Mouse (Mus musculus): ENCODE measurements around the gene Mtss1l. TPM values are rescaled to one million over a fixed set of nuclear protein-coding genes. Genes with fewer than 3 reads are reported as not detected.

The Mtss1l gene
- 15.9 and 16.2 TPM in 2 replicates for polyA plus RNA-seq (2015; fragmentation: Nextera tagmentation; extraction: Ambion mirVana)

DNA sequence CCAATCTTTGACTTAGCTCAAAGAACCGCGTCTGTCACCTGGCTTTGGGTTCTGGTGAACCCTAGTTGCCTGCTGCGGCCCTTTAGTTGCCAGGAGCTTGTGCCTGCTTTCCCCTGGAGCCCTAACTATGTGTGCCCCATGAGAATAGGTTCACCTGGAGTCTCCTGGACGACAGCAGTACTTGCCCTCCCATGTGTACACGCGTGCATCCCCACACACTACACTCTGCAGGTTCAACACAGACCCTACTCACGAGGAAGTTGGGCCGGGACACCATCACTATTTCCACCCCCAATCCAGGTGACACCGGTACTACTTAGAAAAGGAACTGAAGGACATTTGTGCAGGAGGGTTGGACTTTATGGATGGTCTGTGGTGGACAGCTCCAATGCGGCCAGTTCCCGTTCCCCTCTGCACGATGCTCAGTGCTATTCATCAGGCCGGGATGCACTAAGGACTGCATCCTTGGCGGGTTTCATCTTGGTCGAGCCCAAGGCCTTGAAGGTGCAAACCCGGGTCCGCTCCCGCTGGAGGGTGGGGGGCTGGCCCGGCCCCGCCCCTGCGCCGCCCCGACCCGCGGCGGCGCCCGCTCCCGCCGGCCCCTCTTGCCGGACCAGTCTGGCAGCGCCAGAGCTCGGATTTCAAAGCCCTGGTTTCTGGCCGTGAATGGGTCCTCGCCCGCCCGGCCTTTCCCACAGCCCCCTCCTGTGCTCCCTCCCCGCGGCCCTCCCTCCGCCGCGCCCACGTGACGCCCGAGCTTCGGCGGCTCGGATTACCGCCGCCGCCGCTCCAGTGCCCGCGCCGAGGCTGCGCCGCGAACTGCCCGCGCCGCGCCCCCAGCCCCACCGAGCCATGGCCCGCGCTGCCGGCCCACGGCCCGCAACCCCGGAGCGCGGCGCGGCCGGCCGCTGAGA lies at the start of gene Mtss1l:
Gene Mtss1l, plus strand, starts transcription at position 792 of the 914 bp plus-strand sequence.
- Histone ChIP-seq H3K4me3 (replicated peaks) (peak within 1 kb of the TSS; percentile 72), H3K4me2 (peak within 1 kb of the TSS; percentile 65), H3K27me3 (replicated peaks) (no peaks in the 10 kb centered on the region), H3K36me3 (no peaks in the 10 kb centered on the region), H3K9me3 (no peaks in the 10 kb centered on the region), H3K27ac (peak within 1 kb of the TSS; percentile 95), H3K4me1 (peaks cover 80% of the 10 kb centered on the region), H3K9ac (peak within 1 kb of the TSS; percentile 89)
- WGBS, result 5% methylated on average over 59 of the region's 75 CpGs
- ATAC-seq (ENCODE audit: insufficient read depth, low FRiP score, low read depth), result peak; percentile 76

DNA sequence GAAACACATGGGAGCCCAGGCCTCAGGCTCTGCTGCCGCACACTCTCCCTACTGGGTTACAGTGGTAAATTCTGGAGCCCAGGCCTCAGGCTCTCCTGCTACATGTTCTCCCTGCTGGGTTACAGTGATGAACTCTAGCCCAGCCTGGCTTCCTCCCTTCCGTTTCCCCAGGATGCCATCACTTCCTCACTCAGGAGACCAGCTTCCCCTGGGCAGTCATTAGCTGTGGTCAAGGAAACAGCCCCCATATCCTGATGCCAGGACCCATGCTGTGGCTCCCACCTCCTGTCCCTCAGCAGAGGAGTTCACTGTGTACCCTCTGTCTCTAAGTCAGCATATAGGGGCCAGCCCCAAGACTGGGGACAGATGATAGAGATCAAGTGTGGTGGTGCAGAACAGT lies 49.1 kb upstream of the Mtss1l start:
- no peak overlapping the region for H3K4me2 ChIP-seq
- peaks cover 9% of the 10 kb centered on the region; the same call in 1 of the 2 replicates for H3K4me1 ChIP-seq
- WGBS, result 87% methylated on average over 2 of the region's 2 CpGs
- H3K4me3 ChIP-seq (replicated peaks), result no peak overlapping the region
- no peak for ATAC-seq (ENCODE audit: insufficient read depth, low FRiP score, low read depth)
- no peaks in the 10 kb centered on the region for H3K36me3 ChIP-seq
- H3K9ac ChIP-seq, result no peak overlapping the region
- H3K27ac ChIP-seq, result peak overlapping the region; percentile 40; the same call in 1 of the 2 replicates
- H3K27me3 ChIP-seq (replicated peaks), result no peaks in the 10 kb centered on the region
- no peaks in the 10 kb centered on the region for H3K9me3 ChIP-seq

DNA sequence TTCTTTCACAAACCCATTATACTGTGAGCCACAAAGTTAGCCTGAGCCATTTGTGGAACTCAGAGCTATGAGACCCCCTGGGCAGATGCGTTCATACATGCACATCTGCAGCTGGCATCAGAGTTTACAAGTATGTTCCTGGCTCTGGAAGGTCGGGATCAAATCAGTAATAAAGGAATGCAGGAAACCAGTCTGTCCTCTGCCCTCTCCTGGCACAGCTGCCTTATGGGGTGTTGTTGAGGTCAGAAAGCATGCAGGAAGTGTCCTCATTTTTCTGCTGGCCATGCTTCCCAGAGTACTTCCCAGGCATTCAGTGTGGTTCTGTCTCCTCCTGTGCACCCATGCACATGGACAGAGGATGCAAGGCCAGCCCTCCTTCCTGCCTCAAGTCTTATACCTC lies 48.1 kb upstream of the Mtss1l start:
- H3K27ac ChIP-seq, result peak overlapping the region; percentile 2; the same call in 1 of the 2 replicates
- no peaks in the 10 kb centered on the region for H3K36me3 ChIP-seq
- H3K9ac ChIP-seq, result no peak overlapping the region
- WGBS, result 72% methylated on average over 2 of the region's 2 CpGs
- no peaks in the 10 kb centered on the region for H3K9me3 ChIP-seq
- H3K4me3 ChIP-seq (replicated peaks), result no peak overlapping the region
- H3K4me2 ChIP-seq, result no peak overlapping the region
- peaks cover 9% of the 10 kb centered on the region; the same call in 1 of the 2 replicates for H3K4me1 ChIP-seq
- no peak for ATAC-seq (ENCODE audit: insufficient read depth, low FRiP score, low read depth)
- no peaks in the 10 kb centered on the region for H3K27me3 ChIP-seq (replicated peaks)

DNA sequence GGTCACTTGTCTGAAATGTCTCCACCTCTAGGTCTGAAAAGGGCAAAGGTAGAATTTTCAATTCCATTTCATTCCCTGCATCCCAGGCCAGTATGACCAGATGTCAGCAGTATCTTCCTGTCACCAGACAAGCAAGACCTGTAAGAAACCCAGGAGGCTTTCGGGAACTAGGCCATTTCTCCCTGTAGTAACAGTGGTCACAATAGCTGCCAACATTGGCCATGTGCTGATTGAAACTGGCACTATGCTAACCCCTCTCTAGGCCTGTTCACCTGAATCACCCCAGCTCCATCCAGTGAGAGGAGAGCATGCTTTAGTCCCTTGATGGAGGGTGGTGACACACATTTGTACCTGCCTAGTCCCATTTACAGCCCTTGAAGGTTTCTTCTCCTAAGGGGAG lies 46.7 kb upstream of the Mtss1l start:
- Histone ChIP-seq H3K27me3 (replicated peaks) (no peaks in the 10 kb centered on the region), H3K9me3 (no peaks in the 10 kb centered on the region), H3K9ac (no peak overlapping the region), H3K36me3 (no peaks in the 10 kb centered on the region), H3K27ac (no peak overlapping the region), H3K4me2 (no peak overlapping the region), H3K4me3 (replicated peaks) (no peak overlapping the region), H3K4me1 (peaks cover 9% of the 10 kb centered on the region; the same call in 1 of the 2 replicates)
- ATAC-seq (ENCODE audit: insufficient read depth, low FRiP score, low read depth), result no peak
- 100% methylated on average over 1 of the region's 1 CpGs for WGBS

DNA sequence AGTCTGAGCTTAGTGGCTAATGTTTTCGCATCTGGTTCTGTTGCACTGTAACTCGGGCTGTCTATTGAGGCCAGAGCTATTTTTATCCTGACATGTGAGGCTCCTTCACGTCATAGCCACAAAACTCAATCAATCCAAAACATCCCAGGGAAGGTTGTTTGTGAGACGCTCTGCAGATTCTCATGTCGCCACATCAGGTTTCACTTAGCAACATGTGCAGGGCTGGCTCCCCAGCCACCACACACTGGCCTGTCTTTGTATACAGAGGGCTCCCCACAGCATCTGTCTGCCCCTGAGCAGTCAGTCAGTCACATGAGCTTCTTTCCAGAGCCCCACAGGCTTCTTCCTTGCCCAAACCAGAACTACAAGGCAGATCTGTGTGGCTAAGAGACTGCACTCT lies 44.6 kb upstream of the Mtss1l start:
- no peak overlapping the region for H3K27ac ChIP-seq
- H3K4me3 ChIP-seq (replicated peaks), result no peak overlapping the region
- 57% methylated on average over 5 of the region's 5 CpGs for WGBS
- no peaks in the 10 kb centered on the region for H3K4me1 ChIP-seq
- no peak overlapping the region for H3K4me2 ChIP-seq
- H3K9me3 ChIP-seq, result no peaks in the 10 kb centered on the region
- no peak overlapping the region for H3K9ac ChIP-seq
- H3K36me3 ChIP-seq, result no peaks in the 10 kb centered on the region
- H3K27me3 ChIP-seq (replicated peaks), result no peaks in the 10 kb centered on the region
- ATAC-seq (ENCODE audit: insufficient read depth, low FRiP score, low read depth), result no peak

DNA sequence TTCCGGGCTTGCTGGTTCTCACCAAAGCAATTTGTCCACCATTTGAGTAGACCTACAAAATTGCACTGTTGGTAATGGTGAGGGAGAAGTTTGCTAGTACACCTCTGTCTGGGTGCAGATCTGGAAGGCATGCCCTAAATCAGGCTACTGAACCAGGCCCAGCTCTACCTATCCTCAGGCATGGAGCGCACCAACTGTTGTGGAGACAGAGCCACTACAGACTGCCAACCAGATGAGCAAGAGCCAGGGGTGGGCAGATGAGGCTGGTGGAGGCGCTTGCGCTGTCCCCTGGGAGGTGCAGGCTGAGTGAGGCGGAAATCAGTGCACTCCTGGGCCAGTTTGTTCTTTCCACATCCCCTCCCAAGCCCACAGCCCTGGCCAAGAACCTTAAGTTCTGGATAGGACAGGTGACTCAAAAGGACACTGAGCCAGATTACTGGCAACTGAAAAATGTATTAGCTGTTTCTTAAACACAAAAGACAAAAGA lies 44.1 kb upstream of the Mtss1l start:
- H3K4me1 ChIP-seq, result no peaks in the 10 kb centered on the region
- no peak overlapping the region for H3K9ac ChIP-seq
- H3K27me3 ChIP-seq (replicated peaks), result no peaks in the 10 kb centered on the region
- no peaks in the 10 kb centered on the region for H3K9me3 ChIP-seq
- no peak for ATAC-seq (ENCODE audit: insufficient read depth, low FRiP score, low read depth)
- WGBS, result 94% methylated on average over 5 of the region's 5 CpGs
- no peak overlapping the region for H3K4me2 ChIP-seq
- H3K4me3 ChIP-seq (replicated peaks), result no peak overlapping the region
- H3K27ac ChIP-seq, result no peak overlapping the region
- no peaks in the 10 kb centered on the region for H3K36me3 ChIP-seq

DNA sequence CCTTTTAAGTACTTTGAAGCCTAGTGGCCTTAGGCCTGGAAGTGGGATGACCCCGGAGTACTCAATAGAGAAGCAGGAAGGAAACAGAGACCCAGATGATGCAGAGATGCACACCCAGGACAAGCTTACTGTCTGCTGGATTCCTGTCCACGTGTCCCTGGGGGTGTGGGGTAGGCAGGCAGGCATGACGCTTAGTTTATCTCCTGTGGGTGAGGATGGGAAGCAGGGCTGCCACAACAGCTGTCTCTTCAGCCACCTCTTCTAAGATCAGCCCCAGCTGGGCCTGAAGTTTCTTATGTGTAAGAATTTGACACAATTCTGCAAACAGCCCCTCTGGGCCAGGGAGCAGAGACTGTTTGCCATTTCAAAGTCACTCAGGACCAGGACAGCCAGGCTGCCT lies 42.3 kb upstream of the Mtss1l start:
- Histone ChIP-seq H3K27ac (no peak overlapping the region), H3K9ac (no peak overlapping the region), H3K36me3 (no peaks in the 10 kb centered on the region), H3K4me2 (no peak overlapping the region), H3K9me3 (no peaks in the 10 kb centered on the region), H3K4me3 (replicated peaks) (no peak overlapping the region), H3K4me1 (no peaks in the 10 kb centered on the region), H3K27me3 (replicated peaks) (no peaks in the 10 kb centered on the region)
- no peak for ATAC-seq (ENCODE audit: insufficient read depth, low FRiP score, low read depth)
- 77% methylated on average over 3 of the region's 3 CpGs for WGBS

DNA sequence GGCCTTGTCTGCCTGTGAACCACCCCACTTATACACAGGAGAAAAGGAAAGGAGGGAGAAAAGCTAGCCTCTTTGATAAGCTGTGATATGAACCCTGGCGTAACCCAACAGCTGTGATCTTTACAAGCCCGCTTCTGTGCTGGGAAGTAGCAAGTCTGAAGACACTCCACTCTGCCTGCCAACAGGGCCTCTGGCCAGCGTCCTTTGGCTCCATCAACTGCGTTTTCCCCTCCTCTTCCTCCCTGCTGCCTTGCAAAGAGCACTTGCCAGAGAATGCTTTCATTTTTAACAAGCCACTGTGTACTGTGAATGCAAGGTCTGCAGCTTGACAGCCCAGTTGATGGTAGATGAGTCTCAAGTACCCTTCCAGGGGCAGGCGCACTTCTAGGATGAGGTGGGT lies 33.5 kb upstream of the Mtss1l start:
- WGBS, result 64% methylated on average over 5 of the region's 5 CpGs
- ATAC-seq (ENCODE audit: insufficient read depth, low FRiP score, low read depth), result peak; percentile 37; the same call in 1 of the 2 replicates
- Histone ChIP-seq H3K4me1 (no peaks in the 10 kb centered on the region), H3K4me2 (no peak overlapping the region), H3K4me3 (replicated peaks) (no peak overlapping the region), H3K9me3 (no peaks in the 10 kb centered on the region), H3K27ac (0 out of 2 replicates have a peak overlapping the region, but pooled peaks have one; percentile 16), H3K9ac (no peak overlapping the region), H3K27me3 (replicated peaks) (no peaks in the 10 kb centered on the region), H3K36me3 (peaks cover 7% of the 10 kb centered on the region; the same call in 1 of the 2 replicates)

DNA sequence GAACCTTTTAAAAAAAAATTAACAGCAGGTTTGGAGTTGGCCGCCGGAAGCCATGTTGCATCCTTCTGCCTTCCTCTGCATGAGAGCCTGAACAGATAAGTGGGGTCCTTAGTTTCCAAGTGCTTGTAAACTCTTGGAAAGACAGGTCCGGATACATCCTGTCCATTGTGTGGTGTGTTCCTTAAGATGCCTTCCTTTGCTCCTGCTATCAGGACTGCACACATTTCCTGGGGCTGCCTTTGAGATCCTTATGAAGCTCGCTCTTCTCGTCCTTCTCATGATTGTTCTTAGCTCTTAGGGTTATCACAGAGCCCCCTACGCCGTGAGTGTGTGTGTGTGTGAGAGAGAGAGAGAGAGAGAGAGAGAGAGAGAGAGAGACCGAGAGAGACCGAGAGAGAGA lies 31.3 kb upstream of the Mtss1l start:
- H3K4me3 ChIP-seq (replicated peaks), result no peak overlapping the region
- no peak overlapping the region for H3K9ac ChIP-seq
- ATAC-seq (ENCODE audit: insufficient read depth, low FRiP score, low read depth), result no peak
- peaks cover 4% of the 10 kb centered on the region; the same call in 1 of the 2 replicates for H3K36me3 ChIP-seq
- WGBS, result 85% methylated on average over 9 of the region's 9 CpGs
- H3K4me1 ChIP-seq, result no peaks in the 10 kb centered on the region
- no peaks in the 10 kb centered on the region for H3K9me3 ChIP-seq
- no peak overlapping the region for H3K4me2 ChIP-seq
- no peak overlapping the region for H3K27ac ChIP-seq
- H3K27me3 ChIP-seq (replicated peaks), result no peaks in the 10 kb centered on the region

DNA sequence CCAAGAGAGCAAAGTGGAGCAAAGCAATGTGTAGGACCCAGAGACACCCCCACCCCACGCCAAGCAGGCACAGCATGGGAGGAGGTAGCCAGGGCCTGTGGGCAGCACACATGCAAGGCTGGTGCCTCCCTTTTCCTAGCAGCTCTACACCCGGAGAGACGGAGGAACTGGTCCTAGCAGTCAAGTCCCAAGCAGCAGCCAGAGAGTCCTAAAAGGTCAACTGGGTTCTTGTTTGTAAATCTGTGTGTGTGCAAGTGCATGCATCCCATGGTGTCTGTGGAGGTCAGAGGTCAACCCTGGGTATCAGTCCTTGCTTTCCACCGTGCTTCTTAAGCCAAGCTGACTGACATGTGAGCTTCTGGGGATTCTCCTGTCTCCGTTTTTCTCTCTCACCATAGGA lies 27.1 kb upstream of the Mtss1l start:
- Histone ChIP-seq H3K4me1 (no peaks in the 10 kb centered on the region), H3K9ac (no peak overlapping the region), H3K4me3 (replicated peaks) (no peak overlapping the region), H3K9me3 (no peaks in the 10 kb centered on the region), H3K27ac (no peak overlapping the region), H3K27me3 (replicated peaks) (no peaks in the 10 kb centered on the region), H3K4me2 (no peak overlapping the region), H3K36me3 (no peaks in the 10 kb centered on the region)
- WGBS, result 75% methylated on average over 5 of the region's 5 CpGs
- no peak for ATAC-seq (ENCODE audit: insufficient read depth, low FRiP score, low read depth)

DNA sequence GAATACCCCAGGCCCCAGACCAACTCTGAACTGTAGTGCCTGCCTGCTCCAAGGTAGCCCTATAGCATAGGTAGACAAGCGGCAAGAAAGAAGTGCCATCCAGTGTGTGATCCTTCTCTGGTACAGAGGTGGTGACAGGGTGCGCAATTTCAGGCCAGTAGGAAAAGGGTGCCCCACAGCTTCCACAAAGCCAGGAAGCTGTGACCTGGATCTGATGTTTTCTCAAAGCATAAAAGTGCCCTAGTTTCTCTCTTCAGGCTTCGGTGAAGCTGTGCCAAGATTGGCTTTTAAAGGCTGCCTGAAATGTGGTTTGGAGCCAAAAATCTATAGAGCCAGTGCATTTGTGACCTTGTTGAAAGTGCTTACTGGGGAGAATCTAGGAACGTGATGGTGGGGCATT lies 26.4 kb upstream of the Mtss1l start:
- no peaks in the 10 kb centered on the region for H3K27me3 ChIP-seq (replicated peaks)
- WGBS, result 77% methylated on average over 4 of the region's 4 CpGs
- ATAC-seq (ENCODE audit: insufficient read depth, low FRiP score, low read depth), result no peak

DNA sequence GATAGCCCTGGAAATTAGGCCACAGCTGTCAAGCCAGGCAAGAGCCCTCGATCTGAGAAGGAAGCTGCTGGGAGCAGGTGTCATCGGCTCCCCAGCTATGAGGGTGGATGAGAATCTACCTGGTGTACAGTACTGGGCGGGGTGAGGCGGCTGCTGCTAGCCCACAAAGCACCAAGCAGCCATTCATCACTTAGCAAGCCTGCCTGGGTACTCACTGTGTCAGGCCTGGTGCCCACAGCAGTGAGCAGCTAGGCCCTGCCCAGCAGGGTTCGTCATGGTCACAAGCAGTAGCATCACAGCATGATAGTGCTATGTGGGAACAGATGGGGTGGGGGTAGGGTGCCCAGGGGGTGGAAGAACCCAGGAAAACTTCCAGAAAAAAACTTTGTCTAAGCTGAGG lies 25.8 kb upstream of the Mtss1l start:
- no peak overlapping the region for H3K4me2 ChIP-seq
- ATAC-seq (ENCODE audit: insufficient read depth, low FRiP score, low read depth), result no peak; the same call in 1 of the 2 replicates

More for the DNA sequence above, 26.4 kb upstream of the Mtss1l start:
- Histone ChIP-seq H3K9me3 (no peaks in the 10 kb centered on the region), H3K4me1 (no peaks in the 10 kb centered on the region), H3K4me2 (no peak overlapping the region), H3K27ac (no peak overlapping the region), H3K4me3 (replicated peaks) (no peak overlapping the region), H3K9ac (no peak overlapping the region), H3K36me3 (no peaks in the 10 kb centered on the region)

More for the DNA sequence above, 25.8 kb upstream of the Mtss1l start:
- no peaks in the 10 kb centered on the region for H3K9me3 ChIP-seq
- no peaks in the 10 kb centered on the region for H3K36me3 ChIP-seq
- no peak overlapping the region for H3K4me3 ChIP-seq (replicated peaks)
- no peaks in the 10 kb centered on the region for H3K27me3 ChIP-seq (replicated peaks)
- H3K9ac ChIP-seq, result no peak overlapping the region
- WGBS, result 78% methylated on average over 5 of the region's 5 CpGs
- no peaks in the 10 kb centered on the region for H3K4me1 ChIP-seq
- H3K27ac ChIP-seq, result no peak overlapping the region

Measured in stomach, embryonic 15.5 days (tissue).